Mouse (Mus musculus) megakaryocyte-erythroid progenitor cell, adult 5-6 weeks (primary cell): ENCODE measurements around the gene Abcc2. TPM values are rescaled to one million over a fixed set of nuclear protein-coding genes. Genes with fewer than 3 reads are reported as not detected.
A peak's percentile ranks its signal among the peaks of the same experiment; 100 is the strongest.

Experiments
- ATAC-seq: replicated peaks from 2 replicates; pipeline ENCODE4 v1.8.0; 2016; ENCODE audit warnings: mild to moderate bottlenecking, inconsistent platforms; ENCODE audit not compliant: severe bottlenecking, poor library complexity, low FRiP score, low TSS enrichment
- total RNA-seq, 2 experiments: library from RNA; stranded (forward) in 1 of 2; stranded (reverse) in 1 of 2; fragments of 200-1000, 215-1000 nt in 1 of 2; fragments of >200 nt in 1 of 2; fragmentation: Nextera tagmentation in 1 of 2; gene quantifications; 2 replicates each; pipeline ENCODE4 v1.2.3; 2014 to 2017

Gene Abcc2
- total RNA-seq, 2 experiments from 2014 or later, result not detected

DNA sequence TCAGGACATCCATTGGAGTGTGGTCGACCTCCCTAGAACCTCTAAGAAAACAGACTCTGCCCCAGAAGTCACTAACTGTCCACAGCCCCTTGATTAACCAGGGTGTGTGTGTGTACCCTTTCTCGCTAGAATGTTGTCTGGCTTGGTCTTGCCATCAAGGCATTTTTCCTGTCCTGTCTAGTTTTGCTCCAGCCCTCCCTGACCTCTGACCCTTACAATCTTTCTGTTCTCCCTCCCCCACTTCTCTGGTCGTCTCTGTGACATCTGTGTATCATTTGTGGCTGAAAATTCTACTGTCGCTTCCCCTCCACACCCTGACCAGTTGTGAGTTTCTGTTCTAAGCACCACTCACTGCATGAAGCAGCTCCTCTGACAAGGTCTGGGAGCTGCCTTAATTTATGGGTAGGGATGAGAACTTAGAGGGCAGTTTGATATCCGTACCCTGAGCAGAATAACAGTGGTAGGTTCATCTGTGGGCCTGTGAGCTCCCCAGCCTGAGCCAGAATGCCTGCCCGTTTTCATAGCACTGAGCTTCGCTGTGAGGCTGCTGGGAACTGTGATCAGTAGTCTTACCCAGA is 63.4 kb downstream of the Abcc2 start:
- ATAC-seq, result no peak

GRCm38 (mm10) chr19:43847056-43847455 is 65.1 kb downstream of the Abcc2 start:
- no peak for ATAC-seq

- ATAC-seq, result no peak
These were observed 66.0 kb downstream of the Abcc2 start for GRCm38 (mm10) chr19:43847966-43848365.

- no peak for ATAC-seq
These were observed 68.0 kb downstream of the Abcc2 start for GRCm38 (mm10) chr19:43850026-43850425.

DNA sequence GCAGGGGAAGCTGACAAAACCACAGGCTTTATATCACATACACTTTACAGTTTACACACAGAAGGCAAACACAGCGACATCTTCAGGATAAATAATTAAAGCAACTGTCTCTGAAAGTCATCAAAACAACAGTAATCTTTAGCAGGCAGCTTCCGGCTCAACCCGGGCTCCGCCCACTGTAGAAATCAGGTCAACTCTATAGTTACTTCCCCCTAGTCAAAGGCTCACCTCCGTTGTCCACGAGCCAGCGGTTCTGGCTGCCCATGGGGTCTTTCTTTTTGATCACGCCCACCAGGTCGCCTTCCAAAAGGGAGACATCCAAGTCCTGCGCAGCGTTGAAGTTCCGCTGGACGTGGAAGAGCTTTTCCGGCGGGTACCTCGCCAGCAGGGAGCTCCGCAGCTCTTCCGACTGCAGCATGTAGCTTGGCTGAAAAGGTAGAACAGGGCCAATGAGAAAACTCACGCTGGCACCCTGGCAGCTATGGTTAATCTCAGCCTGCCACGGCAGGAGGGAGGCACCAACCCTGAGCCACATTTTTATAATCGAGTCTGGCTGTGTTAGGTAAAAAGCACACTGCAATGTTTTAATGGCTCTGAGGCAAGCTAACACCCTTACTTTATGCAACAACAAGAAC is 70.1 kb downstream of the Abcc2 start:
- peak; percentile 85 for ATAC-seq

DNA sequence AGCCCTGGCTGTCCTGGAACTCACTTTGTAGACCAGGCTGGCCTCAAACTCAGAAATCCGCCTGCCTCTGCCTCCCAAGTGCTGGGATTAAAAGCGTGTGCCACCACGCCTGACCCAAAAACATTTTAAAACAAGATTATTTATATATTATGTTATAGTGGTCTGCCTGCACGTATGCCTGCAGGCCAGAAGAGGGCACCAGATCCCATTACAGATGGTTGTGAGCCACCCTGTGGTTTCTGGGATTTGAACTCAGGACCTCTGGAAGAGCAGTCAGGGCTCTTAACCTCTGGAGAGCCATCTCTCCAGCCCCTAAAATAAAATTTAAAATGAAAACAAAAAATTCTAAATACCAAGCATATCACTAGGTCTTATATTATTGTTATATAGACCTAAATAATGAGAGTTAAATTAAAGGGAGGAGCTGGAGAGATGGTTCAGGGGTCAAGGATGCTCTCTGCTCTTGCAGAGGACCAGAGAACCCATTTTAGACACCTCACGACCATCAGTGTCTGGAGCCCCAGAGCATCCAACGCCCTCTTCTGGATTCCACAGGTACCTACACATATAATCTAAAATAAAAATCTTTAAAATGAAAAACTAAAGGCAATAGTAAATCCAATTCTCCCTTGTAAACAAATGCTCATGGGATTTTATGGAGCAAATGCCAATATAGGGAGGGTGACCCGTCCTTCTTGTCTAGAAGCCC is 71.0 kb downstream of the Abcc2 start:
- ATAC-seq, result no peak

DNA sequence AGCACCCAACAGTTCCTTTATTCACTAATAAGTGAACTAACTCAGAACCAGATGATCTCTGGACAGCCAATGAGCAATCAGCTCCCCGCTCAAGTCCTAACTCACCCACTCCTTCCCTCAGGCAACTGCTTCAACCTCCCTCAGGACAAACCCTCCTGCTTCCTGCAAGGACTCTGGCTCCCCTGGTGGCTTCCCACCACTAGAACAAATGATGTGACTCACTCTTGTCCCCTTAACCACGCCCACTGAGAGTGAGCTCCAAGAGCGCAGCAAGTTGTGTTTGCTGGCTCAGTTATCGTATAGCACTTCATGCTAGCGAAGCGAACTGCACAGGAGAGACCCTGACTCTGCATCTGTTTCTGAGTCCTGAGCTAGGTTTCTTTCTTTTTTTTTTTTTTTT is 75.4 kb downstream of the Abcc2 start:
- ATAC-seq, result no peak

DNA sequence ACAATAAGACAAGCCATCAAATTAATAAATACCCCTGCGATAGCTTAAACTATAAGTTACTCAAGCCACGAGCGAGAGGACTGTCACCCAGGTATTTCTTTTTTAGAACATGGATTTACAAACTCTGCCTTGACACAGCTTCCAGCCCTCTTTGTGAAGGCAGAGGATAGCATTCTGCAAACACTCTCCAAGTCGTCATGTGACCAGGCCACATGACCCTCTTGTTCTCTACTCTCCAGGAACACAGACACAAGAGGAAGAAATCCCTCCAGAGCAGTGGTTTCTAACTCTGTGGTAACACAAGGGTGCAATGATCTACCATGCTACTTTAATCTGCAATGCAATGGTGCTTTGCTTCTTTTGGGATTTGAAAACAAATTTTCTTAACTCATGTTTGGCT is 88.4 kb downstream of the Abcc2 start:
- no peak for ATAC-seq

DNA sequence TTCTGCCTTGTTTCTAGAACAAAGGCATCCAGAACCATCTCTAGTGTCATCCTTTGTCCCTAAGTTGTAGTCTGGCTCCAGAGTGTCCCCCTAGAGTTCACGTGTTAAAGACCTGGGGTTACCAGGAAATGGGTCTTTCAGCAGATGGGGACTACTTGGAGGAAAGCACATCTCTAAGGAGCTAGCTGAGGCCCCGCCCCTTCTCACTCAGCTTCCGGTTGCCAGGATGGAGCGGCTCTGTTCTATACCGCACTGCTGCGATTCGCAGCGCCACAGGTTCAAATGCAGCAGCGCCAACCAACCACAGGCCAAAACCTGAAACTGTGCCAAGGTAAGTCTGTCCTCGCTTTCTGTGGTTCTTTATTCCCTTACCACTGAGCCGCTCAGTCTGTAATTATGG is 92.4 kb downstream of the Abcc2 start:
- ATAC-seq, result no peak

DNA sequence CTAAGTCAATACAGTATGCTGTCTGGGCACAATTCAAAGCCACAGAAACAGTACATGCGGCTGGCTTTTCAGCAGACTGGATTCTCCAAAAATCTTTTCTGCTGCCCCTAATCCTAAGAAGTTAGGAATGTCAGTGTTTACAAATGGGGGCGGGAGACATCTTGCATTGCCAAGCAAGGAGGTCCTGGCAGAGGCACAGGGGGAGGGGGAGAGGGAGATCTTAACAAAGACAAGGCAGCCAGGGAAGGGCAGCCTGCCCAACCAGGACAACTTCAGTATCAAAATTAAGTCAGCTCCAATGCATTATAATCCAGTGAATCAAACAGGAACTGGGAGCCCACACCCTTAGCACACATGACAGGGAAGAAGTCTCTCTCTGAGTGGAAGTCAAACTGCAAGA is 94.0 kb downstream of the Abcc2 start:
- ATAC-seq, result no peak

DNA sequence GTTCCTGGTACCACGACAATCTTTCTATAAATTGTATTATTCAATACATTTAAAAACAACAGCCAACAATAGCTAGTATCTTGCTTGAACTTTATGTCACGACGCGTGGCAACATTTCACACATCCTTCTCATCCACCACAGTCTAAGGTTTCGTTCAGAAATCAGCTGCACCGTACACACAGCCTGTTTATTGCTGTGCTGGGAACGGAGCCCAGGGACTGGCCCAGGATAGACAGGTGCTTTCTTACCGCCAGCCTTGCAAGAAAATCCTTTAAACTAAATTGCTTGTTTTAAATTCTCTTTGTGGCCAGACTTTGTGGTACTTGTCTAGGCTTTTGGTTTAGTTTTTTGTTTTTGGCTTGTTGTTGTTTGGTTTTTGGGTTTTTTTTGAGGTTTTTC is 95.4 kb downstream of the Abcc2 start:
- ATAC-seq, result no peak

- ATAC-seq, result no peak
These were observed 96.4 kb downstream of the Abcc2 start for GRCm38 (mm10) chr19:43878111-43879092.

GRCm38 (mm10) chr19:43879401-43880212 is 97.6 kb downstream of the Abcc2 start:
- no peak for ATAC-seq

DNA sequence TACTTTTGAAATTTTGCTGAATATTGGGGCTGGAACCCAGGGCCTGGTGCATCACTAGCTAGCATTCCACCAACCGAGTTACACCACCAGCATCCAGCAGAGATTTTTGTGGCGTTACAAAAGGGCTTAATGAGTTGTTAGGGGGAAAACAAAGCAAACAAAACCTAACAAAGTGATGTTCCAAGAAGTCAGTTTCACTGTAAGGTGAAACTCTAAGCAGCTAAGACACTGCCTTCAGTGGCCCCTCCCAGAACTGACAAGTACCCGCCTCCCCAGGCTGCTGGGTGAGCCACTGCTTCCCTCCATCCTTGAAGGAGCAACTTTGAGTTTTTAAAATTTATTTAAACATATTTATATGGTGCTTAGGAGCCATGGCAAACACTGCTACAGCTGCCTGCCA is 98.4 kb downstream of the Abcc2 start:
- no peak for ATAC-seq

DNA sequence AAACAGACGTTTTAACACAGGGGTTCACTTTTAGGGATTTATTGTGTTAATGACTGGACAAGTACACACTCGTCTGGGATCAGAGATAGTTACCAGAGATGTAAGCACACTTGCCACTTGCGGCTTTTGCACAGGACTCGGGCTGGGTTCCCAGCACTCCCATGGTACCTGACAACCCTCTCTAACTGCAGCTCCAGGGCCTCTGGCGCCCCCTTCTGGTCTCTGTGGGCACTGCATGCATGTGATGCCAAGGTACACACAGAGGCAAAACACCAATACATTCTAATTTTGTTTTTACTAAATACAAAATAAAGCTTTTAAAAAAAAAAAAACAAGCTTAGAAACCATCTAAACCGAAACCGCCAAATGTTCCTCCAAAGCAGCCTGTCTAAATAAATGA is 99.6 kb downstream of the Abcc2 start:
- no peak for ATAC-seq

- no peak for ATAC-seq
These were observed 101.0 kb downstream of the Abcc2 start for GRCm38 (mm10) chr19:43882895-43883573.

DNA sequence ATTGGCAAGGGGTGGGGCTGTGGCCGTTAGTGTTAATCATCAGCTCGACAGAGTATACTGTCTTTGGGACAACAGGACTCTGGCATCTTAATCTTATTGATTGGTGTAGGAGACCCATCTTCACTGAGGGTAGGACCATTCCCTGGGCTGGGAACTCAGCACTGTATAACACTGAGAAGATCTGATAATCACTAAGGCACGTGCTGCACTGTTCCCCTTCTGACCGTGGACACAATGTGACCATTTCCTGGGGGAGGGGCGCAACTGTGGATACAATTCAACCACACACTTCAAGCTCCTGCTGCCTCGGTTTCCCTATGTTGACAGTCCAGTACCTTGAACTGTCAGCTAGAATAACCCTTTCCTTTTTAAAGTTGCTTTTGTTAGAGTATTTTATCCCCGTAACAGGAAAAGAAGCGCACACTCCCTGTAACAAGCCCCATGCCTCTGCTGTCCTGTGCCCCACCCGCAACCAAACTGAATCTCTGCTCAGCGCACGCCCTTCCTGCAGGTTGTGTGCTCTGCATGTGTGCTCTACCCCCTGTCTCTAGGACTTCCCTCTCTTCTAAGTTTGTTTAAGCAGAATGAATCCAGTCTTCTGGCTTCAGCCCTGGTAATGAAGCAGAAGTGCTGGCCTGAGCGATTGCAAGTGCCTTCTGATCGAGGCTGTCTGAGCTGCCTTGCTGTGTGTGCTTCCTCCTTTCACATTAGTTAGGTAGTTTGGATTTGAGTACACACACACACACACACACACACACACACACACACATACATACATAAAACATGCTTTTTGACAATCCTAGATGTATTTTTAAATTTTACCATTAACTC is 102.9 kb downstream of the Abcc2 start:
- ATAC-seq, result no peak; the same call in 1 of the 2 replicates
